Mouse (Mus musculus): ENCODE measurements around the gene Ugt1a7c.
A peak's percentile ranks its signal among the peaks of the same experiment; 100 is the strongest.
"Not testable (repeated sequence)": the region's sequence is repeated elsewhere in the genome, so short reads cannot be mapped to it uniquely, and the experiment has no call there.

GRCm38 (mm10) chr1:88120550-88120949, 25.7 kb downstream of the Ugt1a7c start:
- TF ChIP-seq CTCF (IDR thresholded peaks at IDR 0.05; ENCODE audit: low read depth): peak; percentile 30
- TF ChIP-seq EP300 (IDR thresholded peaks at IDR 0.05; ENCODE audit: low read depth): not testable (repeated sequence)
